Mouse (Mus musculus): ENCODE results near the gene Tmem232. TPM values are rescaled to one million over a fixed set of nuclear protein-coding genes. Genes with fewer than 3 reads are reported as not detected.
"Not testable (repeated sequence)": the region's sequence is repeated elsewhere in the genome, so short reads cannot be mapped to it uniquely, and the experiment has no call there.

Gene Tmem232
- total and polyA plus RNA-seq, 3 experiments, result not detected

GRCm38 (mm10) chr17:65550357-65550756 is 9.8 kb upstream of the Tmem232 start:
- no peak for TF ChIP-seq POLR2AphosphoS5 (IDR thresholded peaks at IDR 0.05; ENCODE audit: insufficient replicate concordance, low read depth, low read length)
- TF ChIP-seq TAL1 (conservative IDR thresholded peaks at IDR 0.05; ENCODE audit: low read depth, low read length), result no peak
- no peaks in the 10 kb centered on the region for H3K36me3 ChIP-seq (replicated peaks)
- H3K4me3 ChIP-seq (ENCODE audit: low read depth, low read length), result no peak overlapping the region
- DNase-seq (ENCODE audit: low spot score) (no peak), ATAC-seq (ENCODE audit: extremely low read depth, insufficient number of reproducible peaks, low FRiP score, poor library complexity, severe bottlenecking) (no peak)
- no peaks in the 10 kb centered on the region for H3K27me3 ChIP-seq (ENCODE audit: insufficient read depth, low read length)
- no peaks in the 10 kb centered on the region for H3K9me3 ChIP-seq (replicated peaks)
- H3K4me1 ChIP-seq (ENCODE audit: insufficient read depth, low read depth, low read length), result no peaks in the 10 kb centered on the region

DNA sequence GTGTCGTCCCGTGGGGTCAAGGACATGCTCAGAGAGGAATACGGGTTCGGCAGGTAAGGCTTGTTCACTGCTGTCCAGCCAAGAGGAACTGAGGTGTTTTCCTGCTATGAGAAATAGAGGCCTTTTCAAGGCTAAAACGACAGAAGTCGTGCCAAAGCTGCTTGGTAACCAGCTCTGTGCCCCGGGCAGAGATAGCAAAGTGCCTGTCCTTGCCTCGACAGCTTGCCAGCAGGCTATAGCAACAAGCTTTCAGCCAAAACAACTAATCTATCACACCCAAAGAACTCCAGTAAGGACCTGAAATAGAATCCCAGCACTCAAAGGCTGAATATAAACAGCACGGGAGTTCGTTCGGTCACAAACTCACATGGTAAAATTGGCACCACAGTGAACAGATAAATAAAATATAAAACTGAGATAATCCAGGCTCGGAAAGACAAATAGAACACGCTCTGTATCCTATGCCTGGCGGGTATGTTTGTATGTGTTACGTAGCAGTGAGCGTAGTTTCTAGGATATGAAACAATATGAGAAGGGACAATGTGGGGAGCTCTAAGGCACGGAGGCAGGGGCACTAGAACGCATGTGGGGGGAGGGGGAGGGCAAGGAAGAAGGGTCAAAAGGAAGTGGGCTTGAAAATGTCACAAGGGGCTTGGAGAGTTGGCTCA is 8.2 kb upstream of the Tmem232 start:
- TF ChIP-seq TAL1 (conservative IDR thresholded peaks at IDR 0.05; ENCODE audit: low read depth, low read length) (no peak), GATA2 (IDR thresholded peaks at IDR 0.05; ENCODE audit: borderline replicate concordance, low read depth, low read length) (no peak), POLR2AphosphoS5 (IDR thresholded peaks at IDR 0.05; ENCODE audit: insufficient replicate concordance, low read depth, low read length) (no peak), CTCF (IDR thresholded peaks at IDR 0.05; ENCODE audit: low read depth, low read length) (no peak), GATA1 (IDR thresholded peaks at IDR 0.05; ENCODE audit: borderline replicate concordance, low read length) (no peak)
- DNase-seq (ENCODE audit: low spot score) (no peak), ATAC-seq (ENCODE audit: extremely low read depth, insufficient number of reproducible peaks, low FRiP score, poor library complexity, severe bottlenecking) (no peak)
- Histone ChIP-seq H3K4me3 (ENCODE audit: low read depth, low read length) (no peak overlapping the region), H3K4me1 (ENCODE audit: insufficient read depth, low read depth, low read length) (no peaks in the 10 kb centered on the region), H3K36me3 (replicated peaks) (no peaks in the 10 kb centered on the region), H3K9me3 (replicated peaks) (no peaks in the 10 kb centered on the region), H3K27me3 (ENCODE audit: insufficient read depth, low read length) (no peaks in the 10 kb centered on the region)

DNA sequence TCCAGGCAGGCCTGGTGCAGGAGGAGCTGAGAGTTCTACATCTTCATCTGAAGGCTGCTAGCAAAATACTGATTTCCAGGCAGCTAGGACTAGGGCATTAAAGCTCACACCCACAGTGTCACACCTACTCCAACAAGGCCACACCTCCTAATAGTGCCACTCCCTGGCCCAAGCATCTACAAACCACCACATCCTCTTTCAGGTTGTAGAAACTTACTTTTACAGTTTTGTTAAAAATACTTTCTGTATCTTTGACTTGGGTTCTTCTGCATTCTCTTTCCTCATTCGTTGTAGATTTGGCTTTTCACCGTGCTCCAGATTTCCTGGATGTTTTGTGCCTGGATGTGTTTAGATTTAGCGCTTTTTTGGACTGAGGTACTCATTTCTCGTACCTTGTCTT is 5.6 kb upstream of the Tmem232 start:
- H3K9me3 ChIP-seq (replicated peaks); H3K4me3 ChIP-seq (ENCODE audit: low read depth, low read length); ATAC-seq (ENCODE audit: extremely low read depth, insufficient number of reproducible peaks, low FRiP score, poor library complexity, severe bottlenecking); H3K27me3 ChIP-seq (ENCODE audit: insufficient read depth, low read length); DNase-seq (ENCODE audit: low spot score); H3K36me3 ChIP-seq (replicated peaks); H3K4me1 ChIP-seq (ENCODE audit: insufficient read depth, low read depth, low read length): not testable (repeated sequence)

DNA sequence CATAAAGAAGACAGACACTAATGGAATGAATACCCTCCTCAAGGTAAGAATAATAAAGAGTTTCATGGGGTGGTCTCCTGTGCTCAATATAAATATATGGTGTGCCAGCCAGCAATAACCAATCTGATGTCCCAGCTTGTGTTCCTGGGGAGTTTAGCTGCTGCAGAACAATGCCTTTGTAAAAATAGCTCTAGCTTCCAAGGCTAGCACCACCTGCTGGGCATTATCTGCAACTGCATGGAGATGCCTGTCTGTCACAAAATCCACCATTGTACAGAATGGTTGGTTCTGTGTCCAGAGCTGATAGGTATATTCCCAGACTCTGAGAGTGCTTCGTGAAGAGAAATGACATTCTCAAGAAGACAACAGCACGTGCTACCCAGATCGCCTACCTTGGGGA is 4.4 kb downstream of the Tmem232 start:
- Histone ChIP-seq H3K9me3 (replicated peaks) (no peaks in the 10 kb centered on the region), H3K36me3 (replicated peaks) (no peaks in the 10 kb centered on the region), H3K4me1 (ENCODE audit: insufficient read depth, low read depth, low read length) (no peaks in the 10 kb centered on the region), H3K4me3 (ENCODE audit: low read depth, low read length) (no peak overlapping the region), H3K27me3 (ENCODE audit: insufficient read depth, low read length) (peaks cover 4% of the 10 kb centered on the region)
- TF ChIP-seq POLR2AphosphoS5 (IDR thresholded peaks at IDR 0.05; ENCODE audit: insufficient replicate concordance, low read depth, low read length) (no peak), CTCF (IDR thresholded peaks at IDR 0.05; ENCODE audit: low read depth, low read length) (peak; percentile 88), TAL1 (conservative IDR thresholded peaks at IDR 0.05; ENCODE audit: low read depth, low read length) (no peak), GATA2 (IDR thresholded peaks at IDR 0.05; ENCODE audit: borderline replicate concordance, low read depth, low read length) (no peak), GATA1 (IDR thresholded peaks at IDR 0.05; ENCODE audit: borderline replicate concordance, low read length) (no peak)
- DNase-seq (ENCODE audit: low spot score), result peak; percentile 7
- ATAC-seq (ENCODE audit: extremely low read depth, insufficient number of reproducible peaks, low FRiP score, poor library complexity, severe bottlenecking), result no peak; the same call in 1 of the 2 replicates

DNA sequence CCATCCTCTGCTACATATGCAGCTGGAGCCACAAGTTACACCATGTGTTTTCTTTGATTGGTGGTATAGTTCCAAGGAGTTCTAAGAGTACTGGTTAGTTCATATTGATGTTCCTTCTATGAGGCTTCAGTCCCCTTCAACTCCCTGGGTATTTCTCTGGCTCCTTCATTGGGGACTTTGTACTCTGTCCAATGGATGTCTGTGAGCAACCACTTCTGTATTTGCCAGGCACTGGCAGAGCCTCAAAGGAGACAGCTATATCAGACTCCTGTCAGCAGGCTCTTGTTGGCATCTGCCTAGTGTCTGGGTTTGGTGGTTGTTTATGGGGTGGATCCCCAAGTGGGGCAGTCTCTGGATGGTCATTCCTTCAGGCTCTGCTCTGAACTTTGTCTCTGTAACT is 8.2 kb downstream of the Tmem232 start:
- not testable (repeated sequence) for H3K9me3 ChIP-seq (replicated peaks); H3K36me3 ChIP-seq (replicated peaks); ATAC-seq (ENCODE audit: extremely low read depth, insufficient number of reproducible peaks, low FRiP score, poor library complexity, severe bottlenecking); H3K27me3 ChIP-seq (ENCODE audit: insufficient read depth, low read length); DNase-seq (ENCODE audit: low spot score); H3K4me1 ChIP-seq (ENCODE audit: insufficient read depth, low read depth, low read length); H3K4me3 ChIP-seq (ENCODE audit: low read depth, low read length)

- Histone ChIP-seq H3K9me3 (replicated peaks) (no peaks in the 10 kb centered on the region), H3K4me3 (ENCODE audit: low read depth, low read length) (no peak overlapping the region), H3K36me3 (replicated peaks) (no peaks in the 10 kb centered on the region), H3K4me1 (ENCODE audit: insufficient read depth, low read depth, low read length) (no peaks in the 10 kb centered on the region), H3K27me3 (ENCODE audit: insufficient read depth, low read length) (no peaks in the 10 kb centered on the region)
- TF ChIP-seq TAL1 (conservative IDR thresholded peaks at IDR 0.05; ENCODE audit: low read depth, low read length), result no peak
- TF ChIP-seq POLR2AphosphoS5 (IDR thresholded peaks at IDR 0.05; ENCODE audit: insufficient replicate concordance, low read depth, low read length), result no peak
- no peak for TF ChIP-seq CTCF (IDR thresholded peaks at IDR 0.05; ENCODE audit: low read depth, low read length)
- TF ChIP-seq GATA2 (IDR thresholded peaks at IDR 0.05; ENCODE audit: borderline replicate concordance, low read depth, low read length), result no peak
- TF ChIP-seq GATA1 (IDR thresholded peaks at IDR 0.05; ENCODE audit: borderline replicate concordance, low read length), result no peak
- ATAC-seq (ENCODE audit: extremely low read depth, insufficient number of reproducible peaks, low FRiP score, poor library complexity, severe bottlenecking) (no peak), DNase-seq (ENCODE audit: low spot score) (no peak)
Observed at GRCm38 (mm10) chr17:65527529-65527928, 13.1 kb downstream of the Tmem232 start.

DNA sequence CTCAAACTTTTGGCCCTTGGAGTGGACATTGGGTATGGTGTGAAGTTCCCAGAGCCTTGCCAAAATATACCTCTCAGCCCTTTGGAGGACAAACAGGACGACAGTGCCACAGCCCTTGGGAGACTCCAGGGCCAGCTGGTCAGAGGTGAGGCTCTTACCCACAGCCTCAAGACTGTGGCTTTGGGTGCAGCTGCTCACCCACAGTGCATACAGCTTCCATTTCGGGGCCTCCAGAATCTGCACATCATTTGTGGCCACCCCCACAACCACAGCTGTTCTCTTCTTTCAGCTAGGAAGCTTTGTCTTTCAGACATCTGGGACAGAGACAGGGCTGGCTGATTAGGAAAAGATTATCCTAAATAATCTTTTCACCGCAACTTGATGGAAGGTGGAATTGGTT is 27.1 kb downstream of the Tmem232 start:
- Histone ChIP-seq H3K4me3 (ENCODE audit: low read depth, low read length) (no peak overlapping the region), H3K4me1 (ENCODE audit: insufficient read depth, low read depth, low read length) (no peaks in the 10 kb centered on the region), H3K27me3 (ENCODE audit: insufficient read depth, low read length) (no peaks in the 10 kb centered on the region), H3K9me3 (replicated peaks) (0 out of 2 replicates have a peak, but pooled peaks cover 4% of the 10 kb centered on the region), H3K36me3 (replicated peaks) (no peaks in the 10 kb centered on the region)
- DNase-seq (ENCODE audit: low spot score), result no peak
- TF ChIP-seq POLR2AphosphoS5 (IDR thresholded peaks at IDR 0.05; ENCODE audit: insufficient replicate concordance, low read depth, low read length) (no peak), GATA2 (IDR thresholded peaks at IDR 0.05; ENCODE audit: borderline replicate concordance, low read depth, low read length) (no peak), TAL1 (conservative IDR thresholded peaks at IDR 0.05; ENCODE audit: low read depth, low read length) (no peak), CTCF (IDR thresholded peaks at IDR 0.05; ENCODE audit: low read depth, low read length) (no peak), GATA1 (IDR thresholded peaks at IDR 0.05; ENCODE audit: borderline replicate concordance, low read length) (no peak)
- no peak for ATAC-seq (ENCODE audit: extremely low read depth, insufficient number of reproducible peaks, low FRiP score, poor library complexity, severe bottlenecking)
